Mouse (Mus musculus): ENCODE results near the gene Tbca. TPM values are rescaled to one million over a fixed set of nuclear protein-coding genes. Genes with fewer than 3 reads are reported as not detected.
A peak's percentile ranks its signal among the peaks of the same experiment; 100 is the strongest.

The Tbca gene
- polyA plus RNA-seq, 1 experiment from 2014 or later = 304 TPM

DNA sequence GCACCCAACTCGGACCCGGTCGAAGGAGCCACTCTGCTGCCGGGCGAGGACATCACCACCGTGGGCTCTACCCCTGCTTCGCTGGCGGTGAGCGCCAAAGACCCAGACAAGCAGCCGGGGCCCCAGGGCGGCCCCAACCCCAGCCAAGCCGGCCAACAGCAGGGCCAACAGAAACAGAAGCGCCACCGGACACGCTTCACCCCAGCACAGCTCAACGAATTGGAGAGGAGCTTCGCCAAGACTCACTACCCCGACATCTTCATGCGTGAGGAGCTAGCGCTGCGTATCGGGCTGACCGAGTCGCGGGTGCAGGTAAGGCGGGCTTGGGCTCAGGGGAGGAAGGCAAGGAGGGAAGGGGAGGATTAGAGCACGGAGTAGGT is 88.5 kb downstream of the Tbca start:
- WGBS = under 1% methylated on average over 27 of the region's 27 CpGs
- Histone ChIP-seq H3K4me2 (ENCODE audit: low read depth, low read length) (no peak overlapping the region; the same call in 1 of the 2 replicates), H3K9me3 (replicated peaks; ENCODE audit: control insufficient read depth, low read length) (no peaks in the 10 kb centered on the region), H3K9ac (replicated peaks; ENCODE audit: low read length) (no peak overlapping the region), H3K36me3 (replicated peaks; ENCODE audit: control insufficient read depth, insufficient read depth, low read depth, low read length) (no peaks in the 10 kb centered on the region), H3K4me1 (ENCODE audit: control insufficient read depth, insufficient read depth, low read length) (no peaks in the 10 kb centered on the region), H3K4me3 (ENCODE audit: low read depth, low read length) (no peak overlapping the region), H3K27ac (replicated peaks; ENCODE audit: low read depth, low read length) (no peak overlapping the region), H3K27me3 (ENCODE audit: control insufficient read depth, insufficient read depth, low read length) (peaks cover 68% of the 10 kb centered on the region)
- DNase-seq (ENCODE audit: low spot score) (no peak), ATAC-seq (replicated peaks; ENCODE audit: insufficient number of reproducible peaks, low FRiP score, low TSS enrichment, low read depth) (no peak)

GRCm38 (mm10) chr13:94877991-94878745 is 89.5 kb downstream of the Tbca start:
- H3K27me3 ChIP-seq (ENCODE audit: control insufficient read depth, insufficient read depth, low read length) = peaks cover 70% of the 10 kb centered on the region
- no peaks in the 10 kb centered on the region for H3K9me3 ChIP-seq (replicated peaks; ENCODE audit: control insufficient read depth, low read length)
- H3K27ac ChIP-seq (replicated peaks; ENCODE audit: low read depth, low read length) = no peak overlapping the region
- no peaks in the 10 kb centered on the region for H3K36me3 ChIP-seq (replicated peaks; ENCODE audit: control insufficient read depth, insufficient read depth, low read depth, low read length)
- H3K9ac ChIP-seq (replicated peaks; ENCODE audit: low read length) = no peak overlapping the region
- 10% methylated on average over 10 of the region's 10 CpGs for WGBS
- H3K4me1 ChIP-seq (ENCODE audit: control insufficient read depth, insufficient read depth, low read length) = peaks cover 2% of the 10 kb centered on the region; the same call in 1 of the 2 replicates
- DNase-seq (ENCODE audit: low spot score) (peak; percentile 86), ATAC-seq (replicated peaks; ENCODE audit: insufficient number of reproducible peaks, low FRiP score, low TSS enrichment, low read depth) (no peak)
- H3K4me3 ChIP-seq (ENCODE audit: low read depth, low read length) = no peak overlapping the region
- H3K4me2 ChIP-seq (ENCODE audit: low read depth, low read length) = no peak overlapping the region

- 3% methylated on average over 3 of the region's 3 CpGs for WGBS
Observed at GRCm38 (mm10) chr13:94881201-94881600, 92.5 kb downstream of the Tbca start.

DNA sequence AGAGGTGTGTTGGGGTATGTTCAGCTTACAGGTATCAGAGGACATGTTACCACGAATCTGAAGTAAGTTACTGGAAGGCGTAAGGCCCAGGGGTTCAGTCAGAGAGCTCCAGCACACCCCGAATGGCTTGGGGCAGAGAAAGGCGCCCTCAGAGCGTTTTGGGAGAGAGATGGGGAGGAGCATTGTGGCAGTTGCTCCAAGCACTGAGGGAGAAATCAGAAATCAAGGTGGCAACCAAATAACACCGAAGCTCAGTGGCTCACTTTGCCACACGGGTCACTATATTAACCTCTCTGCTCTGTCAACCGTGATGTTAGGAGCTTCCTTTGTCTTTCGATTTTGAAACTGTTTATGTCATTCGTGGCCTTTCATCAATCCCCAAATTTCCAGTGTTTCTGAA is 93.5 kb downstream of the Tbca start:
- Histone ChIP-seq H3K27ac (replicated peaks; ENCODE audit: low read depth, low read length) (no peak overlapping the region), H3K9me3 (replicated peaks; ENCODE audit: control insufficient read depth, low read length) (no peaks in the 10 kb centered on the region), H3K9ac (replicated peaks; ENCODE audit: low read length) (no peak overlapping the region), H3K4me3 (ENCODE audit: low read depth, low read length) (no peak overlapping the region), H3K36me3 (replicated peaks; ENCODE audit: control insufficient read depth, insufficient read depth, low read depth, low read length) (no peaks in the 10 kb centered on the region), H3K4me1 (ENCODE audit: control insufficient read depth, insufficient read depth, low read length) (peaks cover 9% of the 10 kb centered on the region; the same call in 1 of the 2 replicates), H3K4me2 (ENCODE audit: low read depth, low read length) (no peak overlapping the region), H3K27me3 (ENCODE audit: control insufficient read depth, insufficient read depth, low read length) (peaks cover 71% of the 10 kb centered on the region)
- DNase-seq (ENCODE audit: low spot score) (no peak), ATAC-seq (replicated peaks; ENCODE audit: insufficient number of reproducible peaks, low FRiP score, low TSS enrichment, low read depth) (no peak)
- 2% methylated on average over 10 of the region's 10 CpGs for WGBS

More at GRCm38 (mm10) chr13:94881201-94881600, 92.5 kb downstream of the Tbca start:
- no peaks in the 10 kb centered on the region for H3K9me3 ChIP-seq (replicated peaks; ENCODE audit: control insufficient read depth, low read length)
- no peak overlapping the region for H3K4me2 ChIP-seq (ENCODE audit: low read depth, low read length)
- H3K27ac ChIP-seq (replicated peaks; ENCODE audit: low read depth, low read length) = no peak overlapping the region
- no peak overlapping the region for H3K4me3 ChIP-seq (ENCODE audit: low read depth, low read length)
- H3K36me3 ChIP-seq (replicated peaks; ENCODE audit: control insufficient read depth, insufficient read depth, low read depth, low read length) = no peaks in the 10 kb centered on the region
- H3K9ac ChIP-seq (replicated peaks; ENCODE audit: low read length) = no peak overlapping the region
- ATAC-seq (replicated peaks; ENCODE audit: insufficient number of reproducible peaks, low FRiP score, low TSS enrichment, low read depth) (no peak), DNase-seq (ENCODE audit: low spot score) (no peak)
- H3K4me1 ChIP-seq (ENCODE audit: control insufficient read depth, insufficient read depth, low read length) = peaks cover 9% of the 10 kb centered on the region; the same call in 1 of the 2 replicates
- peaks cover 76% of the 10 kb centered on the region for H3K27me3 ChIP-seq (ENCODE audit: control insufficient read depth, insufficient read depth, low read length)

DNA sequence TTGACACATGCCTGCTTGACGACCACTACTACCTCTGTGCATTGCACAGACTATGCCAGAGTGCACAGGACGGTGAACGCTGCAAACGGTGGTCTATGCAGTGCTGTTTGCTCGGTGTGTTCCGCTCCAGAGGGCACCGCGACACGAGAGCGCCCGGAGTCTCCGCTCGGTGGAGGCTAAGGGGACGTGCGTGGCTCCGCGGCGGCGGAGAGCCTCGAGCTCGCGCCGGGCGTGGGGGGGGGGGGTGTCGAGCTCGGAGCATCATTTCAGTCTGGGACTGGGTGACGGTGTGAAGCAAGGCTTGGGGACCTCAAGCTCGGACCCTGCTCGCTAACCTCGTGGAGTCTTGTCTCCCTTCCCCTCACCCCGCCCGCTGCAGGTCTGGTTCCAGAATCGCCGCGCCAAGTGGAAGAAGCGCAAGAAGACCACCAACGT is 94.0 kb downstream of the Tbca start:
- Histone ChIP-seq H3K27me3 (ENCODE audit: control insufficient read depth, insufficient read depth, low read length) (peaks cover 66% of the 10 kb centered on the region), H3K9me3 (replicated peaks; ENCODE audit: control insufficient read depth, low read length) (no peaks in the 10 kb centered on the region), H3K36me3 (replicated peaks; ENCODE audit: control insufficient read depth, insufficient read depth, low read depth, low read length) (no peaks in the 10 kb centered on the region), H3K27ac (replicated peaks; ENCODE audit: low read depth, low read length) (no peak overlapping the region), H3K4me2 (ENCODE audit: low read depth, low read length) (peak overlapping the region; percentile 86), H3K4me1 (ENCODE audit: control insufficient read depth, insufficient read depth, low read length) (peaks cover 9% of the 10 kb centered on the region; the same call in 1 of the 2 replicates), H3K4me3 (ENCODE audit: low read depth, low read length) (peak overlapping the region; percentile 40), H3K9ac (replicated peaks; ENCODE audit: low read length) (no peak overlapping the region; the same call in 1 of the 2 replicates)
- ATAC-seq (replicated peaks; ENCODE audit: insufficient number of reproducible peaks, low FRiP score, low TSS enrichment, low read depth) (peak; percentile 60; the same call in 1 of the 2 replicates), DNase-seq (ENCODE audit: low spot score) (peak; percentile 6)
- WGBS = under 1% methylated on average over 33 of the region's 37 CpGs

DNA sequence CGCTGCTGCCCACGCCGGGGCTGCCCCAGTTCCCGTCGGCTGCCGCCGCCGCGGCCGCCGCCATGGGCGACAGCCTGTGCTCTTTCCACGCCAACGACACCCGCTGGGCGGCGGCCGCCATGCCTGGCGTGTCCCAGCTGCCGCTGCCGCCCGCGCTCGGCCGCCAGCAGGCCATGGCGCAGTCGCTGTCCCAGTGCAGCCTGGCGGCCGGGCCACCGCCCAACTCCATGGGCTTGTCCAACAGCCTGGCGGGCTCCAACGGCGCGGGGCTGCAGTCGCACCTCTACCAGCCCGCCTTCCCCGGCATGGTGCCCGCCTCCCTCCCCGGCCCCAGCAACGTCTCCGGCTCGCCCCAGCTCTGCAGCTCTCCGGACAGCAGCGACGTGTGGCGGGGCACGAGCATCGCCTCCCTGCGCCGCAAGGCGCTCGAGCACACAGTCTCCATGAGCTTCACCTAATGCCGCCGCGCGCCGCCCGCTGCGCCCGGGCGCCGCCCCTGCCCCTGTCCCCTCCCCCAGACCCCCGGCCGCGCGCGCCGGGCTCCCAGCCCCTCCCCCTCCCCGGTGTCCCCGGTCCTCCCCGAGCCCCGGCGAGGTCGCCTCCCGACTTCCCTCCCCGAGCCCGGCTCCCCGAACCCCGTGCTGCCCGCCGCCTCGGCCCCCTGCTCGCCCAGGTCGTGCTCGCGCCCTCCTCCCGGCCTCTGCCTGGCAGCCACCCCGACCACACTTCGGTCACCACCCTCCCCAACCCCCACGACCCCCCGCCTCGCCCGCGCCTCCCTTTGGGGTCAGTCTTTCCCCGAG is 94.7 kb downstream of the Tbca start:
- Histone ChIP-seq H3K36me3 (replicated peaks; ENCODE audit: control insufficient read depth, insufficient read depth, low read depth, low read length) (no peaks in the 10 kb centered on the region), H3K27ac (replicated peaks; ENCODE audit: low read depth, low read length) (no peak overlapping the region), H3K9me3 (replicated peaks; ENCODE audit: control insufficient read depth, low read length) (no peaks in the 10 kb centered on the region), H3K4me1 (ENCODE audit: control insufficient read depth, insufficient read depth, low read length) (peaks cover 9% of the 10 kb centered on the region; the same call in 1 of the 2 replicates), H3K9ac (replicated peaks; ENCODE audit: low read length) (peak overlapping the region; percentile 37), H3K27me3 (ENCODE audit: control insufficient read depth, insufficient read depth, low read length) (peaks cover 66% of the 10 kb centered on the region), H3K4me3 (ENCODE audit: low read depth, low read length) (peak overlapping the region; percentile 40), H3K4me2 (ENCODE audit: low read depth, low read length) (peak overlapping the region; percentile 86)
- WGBS = 1% methylated on average over 49 of the region's 95 CpGs
- peak; percentile 78 for ATAC-seq (replicated peaks; ENCODE audit: insufficient number of reproducible peaks, low FRiP score, low TSS enrichment, low read depth)
- DNase-seq (ENCODE audit: low spot score) = peak; percentile 47

DNA sequence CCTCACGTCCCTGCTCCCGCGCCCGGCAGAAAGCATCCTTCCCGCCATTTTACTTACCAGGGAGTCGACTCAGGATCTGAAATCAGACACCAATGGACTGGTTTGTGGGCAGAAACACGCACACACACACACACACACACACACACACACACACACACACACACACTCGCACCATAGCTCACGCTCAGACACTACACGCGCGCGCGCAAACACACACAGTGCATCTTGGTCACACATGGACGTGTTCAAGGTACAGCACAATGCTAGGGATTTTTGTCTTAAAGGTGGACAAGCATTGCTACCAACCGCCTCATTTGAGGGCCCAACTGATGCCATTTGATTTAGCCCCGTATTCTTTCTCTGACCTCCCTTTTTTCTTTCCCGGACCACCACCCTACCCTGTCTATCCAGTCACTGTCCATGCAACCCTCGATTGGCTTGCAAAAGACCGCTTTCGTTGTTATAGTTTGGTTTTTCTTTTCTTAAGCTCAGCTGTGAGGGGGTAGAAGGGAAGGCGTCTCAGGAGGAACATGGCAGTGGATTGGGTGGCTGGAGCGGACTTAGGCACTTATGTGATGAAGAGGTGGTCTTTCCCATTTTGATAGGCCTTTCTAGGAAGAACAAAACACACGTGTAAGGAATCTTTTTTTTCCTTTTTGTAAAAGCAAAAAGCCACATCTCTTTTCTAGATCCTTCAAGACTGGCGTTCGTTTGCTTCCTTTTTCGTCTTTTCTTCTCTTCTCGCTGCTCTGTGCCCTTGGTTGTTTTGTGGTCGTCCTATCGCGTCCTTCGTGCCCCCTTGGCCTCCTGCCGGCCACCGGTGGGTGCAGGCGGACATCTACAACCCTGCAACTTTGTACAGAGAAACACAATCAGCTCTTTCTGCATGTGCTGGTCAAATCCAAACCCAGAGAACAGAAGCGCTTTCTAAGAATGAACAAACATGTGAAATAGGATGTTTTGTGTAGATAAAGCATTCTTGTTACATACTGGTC is 95.6 kb downstream of the Tbca start:
- Histone ChIP-seq H3K4me3 (ENCODE audit: low read depth, low read length) (peak overlapping the region; percentile 40), H3K9me3 (replicated peaks; ENCODE audit: control insufficient read depth, low read length) (no peaks in the 10 kb centered on the region), H3K4me1 (ENCODE audit: control insufficient read depth, insufficient read depth, low read length) (peaks cover 9% of the 10 kb centered on the region; the same call in 1 of the 2 replicates), H3K27me3 (ENCODE audit: control insufficient read depth, insufficient read depth, low read length) (peaks cover 68% of the 10 kb centered on the region), H3K9ac (replicated peaks; ENCODE audit: low read length) (peak overlapping the region; percentile 37), H3K36me3 (replicated peaks; ENCODE audit: control insufficient read depth, insufficient read depth, low read depth, low read length) (no peaks in the 10 kb centered on the region), H3K27ac (replicated peaks; ENCODE audit: low read depth, low read length) (no peak overlapping the region), H3K4me2 (ENCODE audit: low read depth, low read length) (peak overlapping the region; percentile 86)
- whole genome bisulfite sequencing = under 1% methylated on average over 36 of the region's 36 CpGs
- ATAC-seq (replicated peaks; ENCODE audit: insufficient number of reproducible peaks, low FRiP score, low TSS enrichment, low read depth) = no peak
- peak; percentile 59 for DNase-seq (ENCODE audit: low spot score)
